Mouse (Mus musculus) natural killer cell, adult 2 months (primary cell): ENCODE data around the gene Vwce.
A peak's percentile ranks its signal among the peaks of the same experiment; 100 is the strongest.

Experiments used
- DNase-seq, 2 experiments: peaks; one replicate each; pipeline ENCODE4 v3.0.0; 2022; ENCODE audit warnings: low spot score in 2 of 2

Gene Vwce

GRCm38 (mm10) chr19:10640589-10641378, 6.8 kb downstream of the Vwce start:
- DNase-seq, result no peak

DNA sequence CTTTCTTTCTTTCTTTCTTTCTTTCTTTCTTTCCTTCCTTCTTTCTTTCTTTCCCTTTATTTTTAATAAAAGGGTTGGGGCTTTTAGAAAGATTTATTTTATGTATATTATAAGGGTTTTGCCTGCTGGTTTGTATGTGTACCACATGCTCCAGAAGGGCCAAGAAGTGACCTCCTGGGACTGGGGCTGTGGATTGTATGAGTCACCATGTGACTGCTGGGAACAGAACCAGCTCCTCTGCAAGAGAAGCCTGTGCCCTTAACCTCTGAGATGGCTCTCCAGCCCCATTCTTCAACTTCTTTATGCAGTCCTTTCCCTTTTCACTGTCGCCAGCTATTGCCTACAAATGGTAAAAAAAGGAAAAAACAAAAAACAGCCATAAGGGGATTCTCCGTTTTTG, 11.6 kb downstream of the Vwce start:
- no peak for DNase-seq

GRCm38 (mm10) chr19:10648156-10648555, 14.1 kb downstream of the Vwce start:
- DNase-seq, result no peak

GRCm38 (mm10) chr19:10656058-10656457, 22.0 kb downstream of the Vwce start:
- no peak for DNase-seq

- DNase-seq, result no peak
These were observed 23.7 kb downstream of the Vwce start for GRCm38 (mm10) chr19:10657742-10658141.

DNA sequence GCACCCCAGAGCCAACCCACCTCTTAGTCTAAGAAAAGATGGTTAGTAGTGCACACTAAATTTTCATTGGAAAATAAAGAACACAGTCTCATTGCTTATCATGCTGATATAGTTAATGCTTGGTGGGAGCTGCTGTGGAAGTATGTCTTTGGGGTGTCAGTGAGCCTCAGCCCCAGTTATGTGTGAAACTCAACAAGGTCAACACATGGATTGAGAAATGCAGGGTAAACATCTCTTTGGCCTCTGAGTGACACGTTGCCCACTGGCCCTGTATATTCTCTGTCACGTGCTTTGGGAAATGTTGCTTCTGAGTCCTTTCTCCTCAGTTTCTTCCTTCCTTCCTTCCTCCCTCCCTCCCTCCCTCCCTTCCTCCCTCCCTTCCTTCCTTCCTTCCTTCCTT, 24.4 kb downstream of the Vwce start:
- no peak for DNase-seq

GRCm38 (mm10) chr19:10661373-10661772, 27.4 kb downstream of the Vwce start:
- DNase-seq, result no peak

DNA sequence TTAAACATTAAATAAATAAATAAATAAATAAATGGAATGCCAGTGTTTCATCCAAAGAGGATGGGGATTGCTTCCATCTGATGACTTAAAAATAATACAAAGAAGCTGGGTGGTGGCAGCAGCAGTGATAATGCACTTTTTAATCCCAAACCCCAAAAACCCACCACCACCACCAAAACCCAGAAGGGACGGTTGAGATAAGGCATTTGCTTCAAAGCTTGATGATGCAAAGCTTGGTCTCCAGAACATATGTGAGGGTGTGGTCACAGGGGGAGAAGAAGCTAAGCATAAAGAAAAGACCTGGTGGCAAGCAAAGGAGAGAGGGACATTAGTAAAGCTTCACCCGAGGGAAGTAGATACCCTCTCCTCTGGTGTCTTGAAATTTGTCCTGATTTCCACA, 27.9 kb downstream of the Vwce start:
- DNase-seq, result no peak

DNA sequence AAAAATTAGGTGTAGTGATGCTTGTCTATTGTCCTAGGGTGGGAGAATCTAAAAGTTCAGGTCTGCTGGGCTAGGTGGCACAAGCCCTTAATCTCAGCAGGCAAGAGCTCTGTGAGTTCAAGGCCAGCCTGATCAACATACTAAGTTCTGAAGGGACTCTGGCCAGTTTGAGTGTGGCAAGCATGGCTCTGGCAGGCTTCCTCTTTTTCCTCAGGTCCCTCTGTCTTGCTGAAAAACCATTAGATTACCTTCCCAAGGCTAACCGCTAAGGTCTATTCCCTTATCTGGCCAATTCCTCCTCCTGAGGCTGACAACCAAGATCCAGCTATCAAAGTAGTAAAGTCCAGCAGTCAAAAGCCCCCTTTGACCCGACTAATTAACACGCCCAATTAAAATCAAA, 28.7 kb downstream of the Vwce start:
- no peak for DNase-seq

GRCm38 (mm10) chr19:10665093-10665492, 31.1 kb downstream of the Vwce start:
- DNase-seq, result no peak

DNA sequence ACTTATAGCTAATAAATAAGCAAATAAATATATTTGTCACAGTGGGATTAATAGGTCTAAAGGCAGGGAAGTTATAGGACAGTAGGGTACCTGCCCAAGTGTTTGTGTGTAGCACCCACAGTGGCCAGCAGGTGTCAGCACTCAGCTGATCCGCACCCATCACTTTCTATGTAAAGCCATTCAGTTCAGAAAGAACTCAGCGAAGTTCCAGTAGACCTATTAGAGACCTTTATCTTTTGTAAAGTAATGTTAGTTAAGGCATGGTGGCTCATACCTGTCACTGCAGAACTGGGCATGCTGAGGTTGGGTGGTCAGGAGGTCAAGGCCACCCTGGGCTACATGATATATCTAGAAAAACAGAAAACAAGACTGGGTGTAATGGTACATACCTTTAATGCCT, 31.5 kb downstream of the Vwce start:
- DNase-seq, result peak; percentile 25 to 57

DNA sequence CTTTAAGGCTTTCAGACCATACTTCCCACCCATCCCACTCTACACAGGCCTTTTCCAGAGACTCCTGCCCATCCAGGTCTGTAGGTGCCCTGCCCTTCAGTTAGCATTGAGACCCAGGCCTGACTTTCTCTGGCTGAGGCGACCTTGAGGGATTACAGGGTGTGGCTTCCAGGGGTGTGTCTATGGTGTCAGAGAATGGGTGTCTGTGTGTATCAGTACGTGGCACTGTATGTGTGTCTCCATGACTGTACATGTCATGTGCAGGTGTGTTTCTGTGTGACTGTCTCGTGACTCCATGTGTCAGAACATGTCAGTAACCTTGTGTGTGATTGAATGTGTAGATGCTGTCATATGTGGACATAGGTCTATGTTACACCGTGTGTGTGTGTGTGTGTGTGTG, 37.3 kb downstream of the Vwce start:
- no peak for DNase-seq

GRCm38 (mm10) chr19:10671854-10672417, 37.9 kb downstream of the Vwce start:
- no peak for DNase-seq

DNA sequence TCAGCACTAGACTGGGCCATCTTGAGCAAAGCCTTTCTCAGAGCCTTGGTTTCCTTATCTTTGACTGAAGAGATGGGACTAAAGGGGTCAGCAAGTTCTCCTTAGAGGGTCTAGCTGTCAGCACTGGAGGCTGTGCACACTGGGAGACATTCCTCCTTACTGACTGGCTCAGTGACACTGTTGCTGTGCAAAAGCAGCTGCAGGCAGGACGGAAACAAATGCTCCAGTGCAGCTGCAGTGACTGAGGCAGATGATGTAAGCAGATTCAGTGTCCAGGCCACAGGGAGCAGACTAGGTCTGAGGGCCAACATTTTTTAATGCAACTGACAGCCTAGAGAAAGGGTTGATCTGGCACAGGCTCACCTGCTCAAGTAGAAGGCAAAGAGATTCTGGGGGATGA, 39.3 kb downstream of the Vwce start:
- no peak for DNase-seq

DNA sequence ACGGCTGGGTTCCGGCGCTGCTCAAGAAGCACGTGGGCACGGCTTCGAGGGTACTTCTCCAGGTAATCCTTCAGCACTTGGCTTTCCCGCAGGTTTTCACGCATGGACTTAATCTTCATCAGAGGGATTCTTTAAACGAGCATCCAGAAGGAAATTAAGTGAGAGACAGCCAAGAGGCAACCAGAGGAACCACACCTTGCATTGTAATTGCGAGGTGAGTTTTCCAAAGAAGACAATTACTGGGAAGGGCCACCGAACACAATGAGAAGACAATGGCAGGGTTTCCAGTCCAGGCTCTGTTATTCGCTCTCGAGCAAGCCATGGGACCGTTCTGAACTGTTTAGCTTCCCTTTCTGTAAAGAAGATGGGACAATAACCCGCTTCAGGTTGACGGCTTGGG, 42.6 kb downstream of the Vwce start:
- DNase-seq, result no peak

- peak; percentile 64 to 73 for DNase-seq
These were observed 44.1 kb downstream of the Vwce start, which contains the start of gene Pga5 for GRCm38 (mm10) chr19:10677915-10678771. TSS of gene Pga5 (minus strand) at chr19:10678071.

DNA sequence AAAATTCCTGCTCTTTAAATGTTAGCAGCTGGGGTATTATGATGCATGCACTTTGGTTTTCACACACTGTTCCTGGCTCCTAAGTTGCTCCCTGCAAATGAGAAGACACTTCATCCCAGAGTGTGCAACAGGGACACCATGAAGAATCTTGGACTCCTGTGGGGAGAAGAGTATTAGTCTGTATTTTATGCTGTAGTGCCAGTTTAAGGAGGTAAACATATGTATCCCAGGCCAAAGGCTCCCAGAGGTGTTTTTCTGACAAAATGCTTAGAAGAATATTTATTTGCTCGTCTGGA, 44.7 kb downstream of the Vwce start:
- no peak for DNase-seq

- no peak for DNase-seq
These were observed 47.6 kb downstream of the Vwce start for GRCm38 (mm10) chr19:10681571-10681970.

DNA sequence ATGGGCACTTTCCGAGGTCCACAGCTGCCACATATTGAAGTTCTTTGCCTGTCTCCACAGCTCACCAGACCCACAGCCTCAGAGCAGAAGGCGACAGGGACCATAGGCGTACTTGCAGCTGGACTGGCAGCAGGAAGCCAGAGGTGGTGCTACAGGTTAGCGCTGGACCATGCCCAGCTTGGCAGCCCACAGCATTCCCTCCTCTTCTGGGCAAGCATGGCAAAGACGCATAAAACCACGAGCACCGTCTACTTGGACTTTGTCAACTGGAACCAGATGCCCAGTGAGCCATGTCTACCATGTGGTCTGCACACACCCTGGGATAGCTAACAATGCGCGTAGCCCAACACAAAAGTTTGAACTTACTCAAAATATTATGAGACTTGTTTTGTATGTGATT, 51.1 kb downstream of the Vwce start:
- no peak for DNase-seq

DNA sequence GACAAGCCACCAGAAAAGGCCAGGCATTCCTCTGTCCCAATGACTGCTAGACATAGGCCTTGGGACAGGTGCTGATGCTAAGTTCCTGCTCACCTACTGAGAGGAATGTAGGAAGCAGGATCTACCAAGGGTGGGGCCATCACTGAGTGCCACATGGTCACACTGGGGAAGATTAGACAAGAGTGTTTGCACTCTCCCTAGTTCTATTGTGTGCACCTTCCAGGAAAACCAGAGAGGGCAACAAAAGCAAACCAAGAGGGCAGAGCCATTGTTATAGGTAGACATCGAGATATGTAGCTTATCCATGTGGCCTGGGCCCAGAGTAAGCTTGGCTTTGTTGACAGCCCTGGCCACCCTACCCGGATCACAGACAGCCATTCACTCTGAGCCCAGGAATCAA, 51.7 kb downstream of the Vwce start:
- no peak for DNase-seq

DNA sequence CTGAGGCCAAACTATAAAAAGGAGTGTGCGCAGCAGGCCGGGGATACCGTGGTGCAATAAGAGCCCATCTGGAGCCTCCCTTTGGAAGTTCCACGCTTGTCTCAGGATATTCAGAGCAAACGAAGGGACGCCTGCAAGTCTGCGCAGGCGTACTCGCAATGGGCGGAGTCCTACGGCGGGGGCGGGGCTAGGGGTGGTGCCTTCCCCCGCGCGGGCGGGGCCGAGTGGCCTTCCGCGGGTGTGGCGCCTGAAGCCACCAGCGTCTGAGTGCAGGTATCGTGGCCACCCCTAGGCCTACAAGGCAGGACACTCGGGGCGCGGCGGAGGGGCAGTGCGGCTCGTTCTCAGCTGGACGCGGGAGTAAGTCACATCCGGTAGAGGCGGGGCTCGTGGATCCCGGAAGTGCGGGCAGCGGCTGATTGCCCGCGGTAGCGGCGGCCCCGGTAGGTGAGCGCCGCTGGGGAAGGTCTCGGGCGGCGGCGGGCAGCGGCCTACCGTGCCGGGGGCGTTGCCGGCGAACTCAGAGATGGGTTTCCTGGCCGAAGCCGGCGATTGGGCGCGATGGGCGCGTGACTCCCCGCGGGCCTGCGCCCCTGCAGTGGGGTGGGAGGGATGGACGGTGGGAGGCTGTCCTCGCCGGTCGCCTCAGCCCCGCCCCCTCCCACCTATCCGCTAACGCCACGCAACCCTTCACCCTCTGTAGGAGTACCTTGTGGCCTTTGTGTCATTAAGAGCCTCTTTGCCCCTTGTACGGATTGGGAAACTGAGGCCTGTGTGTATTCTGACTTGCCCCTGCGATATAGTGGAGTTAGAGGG, 54.7 kb downstream of the Vwce start, which contains the start of gene Vps37c:
Vps37c (plus strand) TSS at position 199 of the 816 bp plus-strand sequence.
- peak; percentile 92 for DNase-seq
